Mouse (Mus musculus) cerebellum, adult 11 months (tissue): ENCODE data around the gene E330034G19Rik.
A peak's percentile ranks its signal among the peaks of the same experiment; 100 is the strongest.

Experiments used
- DNase-seq: peaks from one replicate; pipeline ENCODE4 v3.0.0; 2022

E330034G19Rik gene

GRCm38 (mm10) chr14:24358295-24358951 is 65.4 kb downstream of the E330034G19Rik start:
- DNase-seq, result peak; percentile 12
